Mouse (Mus musculus): ENCODE measurements around the gene Sgpp1. TPM values are rescaled to one million over a fixed set of nuclear protein-coding genes. Genes with fewer than 3 reads are reported as not detected.

Gene Sgpp1
- total and polyA plus RNA-seq, 2 experiments from 2014 or later: 15.2 to 35.9 TPM

DNA sequence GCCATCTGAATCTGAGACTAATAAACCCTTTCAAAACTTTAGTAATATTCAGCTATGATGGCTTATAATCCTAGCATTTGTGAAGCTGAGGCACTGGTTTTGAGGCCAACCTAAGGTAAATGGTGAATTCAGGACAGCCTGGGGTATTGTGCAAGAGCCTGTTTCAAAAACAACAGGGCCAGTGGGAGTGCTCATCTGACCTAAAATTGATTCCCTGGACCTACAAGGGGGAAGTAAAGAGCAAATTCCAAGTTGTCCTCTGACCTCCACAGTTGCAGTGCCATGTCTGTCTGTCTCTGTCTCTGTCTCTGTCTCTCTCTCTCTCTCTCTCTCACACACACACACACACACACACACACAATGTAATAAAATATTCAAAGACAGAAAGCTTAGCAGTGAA is 68.6 kb downstream of the Sgpp1 start:
- peaks cover 8% of the 10 kb centered on the region; the same call in 1 of the 2 replicates for H3K4me1 ChIP-seq (ENCODE audit: insufficient read depth, low read length)
- no peaks in the 10 kb centered on the region for H3K9me3 ChIP-seq (ENCODE audit: low read length)
- no peak overlapping the region for H3K4me3 ChIP-seq (ENCODE audit: low read depth, low read length)
- H3K36me3 ChIP-seq (ENCODE audit: insufficient read depth, low read length): no peaks in the 10 kb centered on the region
- H3K9ac ChIP-seq (replicated peaks; ENCODE audit: low read length, poor library complexity, severe bottlenecking): no peak overlapping the region
- no peak for TF ChIP-seq CTCF (IDR thresholded peaks at IDR 0.05)
- DNase-seq (ENCODE audit: low spot score) (no peak), ATAC-seq (ENCODE audit: low FRiP score) (no peak)
- no peak overlapping the region for H3K4me2 ChIP-seq (ENCODE audit: low read depth, low read length, poor library complexity, severe bottlenecking)
- H3K27ac ChIP-seq (ENCODE audit: low read depth, low read length): no peak overlapping the region
- H3K27me3 ChIP-seq (ENCODE audit: insufficient read depth, low read length): no peaks in the 10 kb centered on the region

DNA sequence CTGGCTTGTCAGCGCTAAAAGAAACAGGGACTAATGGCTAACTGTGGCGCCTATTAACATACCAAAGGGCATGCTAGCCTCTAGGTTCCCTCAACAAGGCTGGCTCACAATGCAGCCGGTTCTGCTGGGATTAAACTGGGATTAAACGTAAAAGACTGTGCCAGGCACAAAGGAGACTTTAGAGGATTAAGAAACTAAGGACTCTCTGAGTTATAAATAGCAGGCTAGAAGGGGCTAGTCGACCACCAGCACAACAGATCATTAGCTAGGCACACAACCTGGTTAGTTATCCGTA is 71.1 kb downstream of the Sgpp1 start:
- 7% methylated on average over 6 of the region's 6 CpGs for whole genome bisulfite sequencing
- 0 out of 2 replicates have a peak, but pooled peaks cover 3% of the 10 kb centered on the region for H3K4me1 ChIP-seq (ENCODE audit: insufficient read depth, low read length)
- H3K4me3 ChIP-seq (ENCODE audit: low read depth, low read length): no peak overlapping the region
- H3K27me3 ChIP-seq (ENCODE audit: insufficient read depth, low read length): no peaks in the 10 kb centered on the region
- no peak overlapping the region for H3K4me2 ChIP-seq (ENCODE audit: low read depth, low read length, poor library complexity, severe bottlenecking)
- no peaks in the 10 kb centered on the region for H3K9me3 ChIP-seq (ENCODE audit: low read length)
- no peak overlapping the region for H3K27ac ChIP-seq (ENCODE audit: low read depth, low read length)
- TF ChIP-seq CTCF (IDR thresholded peaks at IDR 0.05): no peak
- H3K9ac ChIP-seq (replicated peaks; ENCODE audit: low read length, poor library complexity, severe bottlenecking): no peak overlapping the region
- H3K36me3 ChIP-seq (ENCODE audit: insufficient read depth, low read length): no peaks in the 10 kb centered on the region
- ATAC-seq (ENCODE audit: low FRiP score) (no peak), DNase-seq (ENCODE audit: low spot score) (no peak)

Other genes with a start within 250 kb of the Sgpp1 start
- 32.9 and 45.7 TPM in 2 replicates for gene Ppp2r5e, start 139.5 kb downstream of the Sgpp1 start, total RNA-seq (2014; rRNA removed)
- gene Ppp2r5e, start 139.5 kb downstream of the Sgpp1 start, polyA plus RNA-seq (2015; fragmentation: Nextera tagmentation; extraction: Ambion mirVana): 20.5 and 22.8 TPM in 2 replicates
- 3.3 and 3.5 TPM in 2 replicates for gene Wdr89, start 66.2 kb downstream of the Sgpp1 start, total RNA-seq (2014; rRNA removed)
- 2.9 and 3.5 TPM in 2 replicates for gene Wdr89, start 66.2 kb downstream of the Sgpp1 start, polyA plus RNA-seq (2015; fragmentation: Nextera tagmentation; extraction: Ambion mirVana)
- gene Syne2, start 82.4 kb upstream of the Sgpp1 start, total RNA-seq (2014; rRNA removed): 33.4 and 49.3 TPM in 2 replicates
- gene Syne2, start 82.4 kb upstream of the Sgpp1 start, polyA plus RNA-seq (2015; fragmentation: Nextera tagmentation; extraction: Ambion mirVana): 19.1 and 20.3 TPM in 2 replicates